Mouse (Mus musculus) cerebral cortex, adult 2 months (tissue): ENCODE results near the gene Optc.

Experiments used
- WGBS: fragments of 180-500 bp; shearing (Covaris S2); methylation state at CpG from one replicate; pipeline ENCODE4 v1.1.7; 2018; 5-methylcytosine and 5-hydroxymethylcytosine counted together

The Optc gene

GRCm38 (mm10) chr1:133907949-133908658 is at the start of gene Optc:
Optc (minus strand) TSS chr1:133907999.
- WGBS: 4% methylated on average over 29 of the region's 30 CpGs

- WGBS: 71% methylated on average over 2 of the region's 2 CpGs
Observed at GRCm38 (mm10) chr1:133954009-133954408, 46.2 kb upstream of the Optc start.

GRCm38 (mm10) chr1:133953261-133953742 is 45.5 kb upstream of the Optc start:
- WGBS: 58% methylated on average over 9 of the region's 9 CpGs

DNA sequence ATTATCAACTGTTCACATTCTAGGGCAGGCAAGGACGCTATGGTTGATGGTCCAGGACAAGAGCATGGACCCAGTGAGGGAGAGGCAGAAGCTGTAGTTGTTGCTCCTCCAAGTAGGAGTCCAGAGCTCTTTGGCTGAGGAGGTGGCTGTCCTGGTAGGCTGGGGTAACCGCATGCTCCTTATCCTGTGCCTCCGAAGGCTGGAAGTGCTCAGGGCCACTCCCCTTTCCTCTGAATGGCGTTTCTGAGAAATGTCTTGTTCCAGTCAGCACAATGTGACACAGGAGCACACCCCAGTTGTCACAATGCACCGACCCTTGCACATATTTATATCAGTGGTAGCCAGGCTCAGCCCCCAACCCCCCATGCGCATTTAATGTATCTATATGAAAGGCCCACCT is 43.8 kb upstream of the Optc start:
- WGBS: 63% methylated on average over 6 of the region's 6 CpGs

GRCm38 (mm10) chr1:133950061-133950782 is 42.4 kb upstream of the Optc start:
- 74% methylated on average over 7 of the region's 7 CpGs for whole genome bisulfite sequencing

DNA sequence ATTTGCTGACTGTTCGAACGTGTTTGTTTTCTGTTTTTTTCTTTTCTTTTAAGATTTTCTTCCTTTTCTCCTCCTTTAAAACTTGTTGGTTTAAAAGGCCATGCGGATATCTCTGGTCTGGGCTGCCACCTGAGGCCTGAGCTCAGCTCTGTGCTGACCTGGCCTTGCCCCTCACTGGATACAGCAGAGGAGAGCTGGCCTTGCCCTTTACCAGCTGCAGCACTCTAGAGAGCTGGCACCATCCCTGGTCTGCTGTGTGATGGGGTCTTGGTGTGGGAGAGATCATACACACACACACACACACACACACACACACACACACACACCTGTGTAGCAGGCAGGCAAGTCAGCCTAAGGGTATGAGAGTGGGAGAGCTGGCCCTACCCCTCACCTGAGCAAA is 37.3 kb upstream of the Optc start:
- 96% methylated on average over 3 of the region's 3 CpGs for WGBS

- 88% methylated on average over 3 of the region's 3 CpGs for WGBS
Observed at GRCm38 (mm10) chr1:133941904-133942303, 34.1 kb upstream of the Optc start.

DNA sequence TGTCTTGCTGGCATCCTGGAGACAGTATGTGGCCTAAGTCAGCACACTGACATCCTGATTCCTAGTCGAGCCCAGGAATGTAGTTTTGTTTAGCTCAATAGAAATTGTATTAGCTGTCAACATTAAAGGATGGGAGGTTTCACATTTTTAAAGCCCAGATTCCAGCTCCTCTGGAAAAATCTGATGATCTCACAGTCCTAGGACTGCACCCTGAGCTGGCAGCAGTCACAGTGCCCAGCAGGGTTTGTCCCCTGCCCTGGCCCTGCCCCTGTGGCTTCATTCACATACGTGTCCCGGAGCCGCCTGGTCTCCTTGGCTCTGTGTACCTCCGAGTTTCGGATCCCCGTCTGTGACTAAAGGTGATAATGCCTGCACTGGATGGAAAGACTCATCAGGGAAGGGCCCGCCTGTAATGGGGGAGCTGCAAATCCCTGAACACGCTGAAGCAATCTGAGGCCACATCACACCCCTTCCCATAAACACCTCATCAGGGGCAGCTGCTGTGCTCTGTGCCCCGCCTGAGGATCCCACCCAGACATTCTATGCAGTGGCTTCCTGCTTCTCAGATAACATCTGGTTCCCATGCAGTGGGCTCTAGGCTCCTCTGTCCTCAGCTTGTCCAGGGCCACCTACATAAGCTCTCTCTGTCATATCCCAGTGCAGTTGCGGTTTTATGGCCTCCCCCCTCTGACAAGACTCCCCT is 33.5 kb upstream of the Optc start:
- WGBS: 80% methylated on average over 11 of the region's 11 CpGs

DNA sequence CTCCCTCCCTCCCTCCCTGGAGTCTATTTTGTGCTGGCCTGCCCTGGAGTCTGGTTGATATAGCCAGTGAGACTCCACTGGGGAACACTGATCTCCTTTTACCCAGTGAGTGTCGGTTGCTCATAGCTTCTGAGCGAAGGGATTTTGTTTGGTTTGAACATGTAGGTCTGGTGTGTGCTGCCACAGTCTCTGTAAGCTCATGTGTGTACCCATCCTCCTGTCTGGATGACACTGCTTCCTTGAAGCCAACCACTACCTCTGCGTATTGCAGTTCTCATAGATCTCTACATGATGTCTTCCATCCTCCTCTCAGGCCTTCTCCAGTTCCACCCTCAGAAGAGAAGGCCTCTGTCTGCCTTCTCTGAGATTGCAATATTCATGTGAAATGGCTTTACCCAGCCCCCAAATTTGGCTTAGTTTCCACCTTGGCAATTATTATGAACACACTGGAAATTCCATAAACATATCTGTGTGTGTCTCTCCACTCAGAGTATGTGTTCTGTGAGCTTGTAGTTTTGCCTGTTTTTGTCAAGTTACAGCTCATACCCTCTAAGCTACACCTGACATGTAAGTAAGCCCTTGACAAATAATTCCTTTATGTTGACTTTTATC is 32.8 kb upstream of the Optc start:
- 99% methylated on average over 3 of the region's 3 CpGs for WGBS

- 90% methylated on average over 8 of the region's 8 CpGs for WGBS
Observed at GRCm38 (mm10) chr1:133939708-133940107, 31.9 kb upstream of the Optc start.

- WGBS: 94% methylated on average over 3 of the region's 3 CpGs
Observed at GRCm38 (mm10) chr1:133936169-133936568, 28.4 kb upstream of the Optc start.

DNA sequence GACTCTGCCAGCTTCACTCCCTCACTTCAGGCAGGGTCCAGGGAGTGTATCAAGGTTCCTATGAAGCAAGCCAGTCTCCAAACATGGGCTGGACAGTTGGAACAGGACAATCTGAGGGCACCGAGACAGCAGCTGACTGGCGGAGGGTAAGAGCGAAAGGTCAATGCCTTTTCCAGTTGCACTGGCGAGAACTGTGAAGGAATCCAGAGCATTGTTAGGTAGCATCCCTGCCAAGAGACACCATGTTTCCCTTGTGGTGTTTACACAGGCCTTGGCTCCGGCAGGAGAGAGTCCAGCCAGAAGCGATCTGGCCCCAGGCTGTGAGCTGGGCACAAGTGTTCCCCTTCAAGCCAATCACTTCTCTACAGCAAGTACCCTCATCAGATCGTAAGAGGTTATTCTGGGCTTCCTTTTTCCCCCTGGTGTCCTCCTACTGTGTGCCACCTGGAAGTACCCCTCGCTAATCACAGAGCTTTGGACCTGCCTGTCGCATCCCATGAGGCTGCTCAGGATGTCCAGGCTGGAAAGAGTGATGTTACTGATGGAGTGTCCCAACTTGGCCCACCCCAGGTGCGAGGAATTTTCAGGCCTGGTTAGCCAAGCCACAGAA is 26.7 kb upstream of the Optc start:
- 85% methylated on average over 10 of the region's 10 CpGs for WGBS

- WGBS: 84% methylated on average over 14 of the region's 14 CpGs
Observed at GRCm38 (mm10) chr1:133933301-133934195, 25.7 kb upstream of the Optc start.

DNA sequence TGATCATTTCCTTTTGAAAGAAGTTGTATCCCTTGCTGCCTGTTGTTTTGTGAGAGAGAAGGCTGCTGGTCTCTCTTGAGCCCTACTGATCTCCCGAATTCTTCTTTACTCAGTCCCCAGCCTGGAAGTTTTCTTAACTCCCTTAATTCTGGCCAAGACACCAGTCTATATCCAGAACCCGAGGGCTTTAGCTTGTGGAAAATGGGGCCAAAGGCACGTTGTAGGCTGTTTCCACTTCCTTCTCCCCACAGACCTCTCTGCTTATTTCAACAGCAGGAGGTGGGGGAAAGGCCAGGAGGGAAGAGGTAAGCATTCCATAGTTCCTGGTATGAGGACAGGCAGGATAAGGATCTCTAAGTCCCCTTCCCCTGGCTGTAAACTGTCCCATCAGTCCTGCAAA is 22.2 kb upstream of the Optc start:
- WGBS: 78% methylated on average over 3 of the region's 3 CpGs

DNA sequence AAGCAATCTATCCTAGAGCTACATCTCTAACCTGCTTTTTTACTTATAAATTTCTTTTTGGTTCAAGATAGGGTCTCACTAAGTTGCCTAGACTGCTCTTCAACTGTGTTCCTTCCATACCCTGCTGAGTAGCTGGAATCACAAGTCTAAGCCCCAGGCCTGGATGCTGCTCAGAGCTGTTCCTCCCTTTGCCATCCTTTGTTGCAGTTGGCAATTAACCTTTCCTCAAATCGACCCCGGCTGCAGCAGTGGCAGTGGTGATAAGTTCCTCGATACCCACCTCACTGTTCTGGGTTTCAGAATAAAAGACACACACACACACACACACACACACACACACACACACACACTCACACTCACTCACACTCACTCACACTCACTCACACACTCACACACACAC is 17.4 kb upstream of the Optc start:
- WGBS: 86% methylated on average over 3 of the region's 3 CpGs

DNA sequence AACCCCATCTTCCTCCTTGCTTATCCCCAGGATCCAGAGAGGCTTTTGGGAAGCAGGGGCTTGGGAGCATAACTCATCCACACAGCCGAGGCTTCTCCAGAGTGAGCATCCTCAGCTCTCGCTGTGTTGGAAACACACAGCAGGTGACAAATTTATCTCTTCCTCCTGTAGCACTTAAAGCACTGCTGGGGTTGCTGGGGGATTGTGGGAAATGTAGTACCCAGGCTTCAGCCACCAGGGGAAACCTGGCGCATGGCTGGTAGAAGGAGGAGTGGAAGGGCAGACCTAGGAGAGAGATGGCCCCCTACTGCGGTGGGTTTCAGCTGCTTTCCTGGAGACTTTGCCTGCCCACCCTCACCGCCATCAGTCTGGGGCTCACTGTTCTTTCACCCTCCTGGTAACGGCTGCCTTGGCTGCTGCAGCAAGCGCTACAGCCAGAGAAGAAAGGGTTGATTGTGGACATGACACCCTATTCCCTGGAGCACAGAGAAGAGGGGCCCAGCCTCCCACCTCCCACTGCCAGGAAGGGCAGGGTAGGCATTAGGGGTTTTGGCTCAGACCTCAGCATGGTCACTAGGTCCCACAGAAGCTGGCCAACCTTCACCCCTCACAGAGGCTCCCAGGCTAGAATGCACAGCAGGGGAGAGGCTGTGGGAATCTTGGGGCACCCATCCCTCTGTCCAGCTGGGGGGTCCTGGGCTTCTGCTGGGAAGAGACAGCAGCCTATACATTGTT is 16.5 kb upstream of the Optc start:
- WGBS: 29% methylated on average over 7 of the region's 7 CpGs

DNA sequence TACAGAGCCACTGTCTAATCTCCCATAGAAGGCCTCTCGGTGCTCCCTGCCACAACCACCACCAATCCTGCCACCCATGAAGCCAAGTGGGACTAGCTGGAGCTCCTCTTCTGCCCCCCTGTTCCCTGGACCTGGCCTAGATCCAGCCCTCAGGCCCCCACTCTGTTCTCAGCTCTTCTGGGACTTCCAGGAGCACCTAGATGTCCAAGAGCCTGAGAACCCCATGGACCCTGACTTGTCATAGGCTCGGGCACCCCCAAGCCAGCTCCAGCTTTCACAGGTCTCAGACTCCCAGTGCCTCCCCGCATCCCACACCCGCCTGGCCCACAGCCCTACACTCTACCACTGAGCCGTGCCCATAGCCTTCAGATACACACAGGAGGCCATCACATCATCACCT is 15.3 kb upstream of the Optc start:
- 98% methylated on average over 5 of the region's 5 CpGs for WGBS

DNA sequence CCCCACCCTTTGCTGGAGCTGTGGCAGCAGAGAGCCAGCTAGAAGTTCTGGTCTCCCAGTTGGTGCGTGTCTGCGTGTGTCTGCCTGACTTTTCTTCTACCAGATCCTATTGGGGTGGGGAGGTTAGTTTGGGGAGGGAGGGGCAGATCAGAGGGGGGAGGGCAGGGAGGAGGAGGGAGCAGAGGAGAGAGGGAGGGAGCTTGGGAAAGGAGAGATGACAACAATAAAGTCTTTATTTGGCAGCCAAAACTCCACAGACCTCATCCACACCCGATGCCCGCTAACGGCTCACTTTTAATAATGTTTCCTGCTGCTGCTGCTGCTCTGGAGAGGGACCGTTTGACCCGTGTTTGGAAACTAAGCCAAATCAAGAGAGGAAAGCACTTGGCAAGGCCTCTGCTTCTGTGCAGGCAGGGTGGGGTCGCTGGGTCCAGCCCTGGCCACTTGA is 13.5 kb upstream of the Optc start, which contains the start of gene Prelp:
Gene Prelp, minus strand, starts transcription at position 111 of the 448 bp plus-strand sequence.
- 34% methylated on average over 8 of the region's 8 CpGs for WGBS

DNA sequence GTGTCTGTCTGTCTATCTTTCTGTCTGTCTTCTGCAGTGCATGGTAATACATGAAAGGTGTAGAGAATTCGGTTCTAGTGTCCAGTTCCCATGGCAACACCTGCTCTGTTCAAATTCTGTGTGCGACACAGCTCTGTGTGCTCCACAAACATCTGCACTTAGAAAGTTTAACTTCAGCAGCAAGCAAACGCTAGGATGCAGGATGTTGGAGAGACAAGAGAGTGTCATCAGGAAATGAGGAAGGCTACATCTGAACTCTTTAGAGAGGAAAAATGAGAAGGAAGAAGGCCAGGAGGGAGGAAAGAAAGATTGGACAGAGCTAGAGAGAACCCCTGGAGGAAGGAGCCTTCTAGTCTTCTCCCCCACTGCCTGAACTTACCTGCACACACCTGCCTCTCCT is 13.1 kb upstream of the Optc start:
- WGBS: 29% methylated on average over 3 of the region's 3 CpGs

- 69% methylated on average over 3 of the region's 3 CpGs for WGBS
Observed at GRCm38 (mm10) chr1:133920401-133920800, 12.6 kb upstream of the Optc start.
